Mouse (Mus musculus) limb, embryonic 14.5 days (tissue): ENCODE data around the gene Ror2. TPM values are rescaled to one million over a fixed set of nuclear protein-coding genes. Genes with fewer than 3 reads are reported as not detected.

Experiments used
- ATAC-seq: fragments of 200-750 bp; cut with Nextera tagmentation; 2 replicates; pipeline ENCODE4 v1.8.0; 2017; ENCODE audit warnings: low read depth, moderate number of reproducible peaks, moderate TSS enrichment; ENCODE audit not compliant: low FRiP score
- DNase-seq: peaks from one replicate; pipeline ENCODE4 v3.0.0-alpha.2; 2015; ENCODE audit warnings: low spot score
- H3K27ac ChIP-seq: fragments of 300-500 bp; sonication (generic); replicated peaks from 2 replicates; pipeline ENCODE4 v1.5.1; 2014; ENCODE audit warnings: low read depth, mild to moderate bottlenecking, low read length, moderate library complexity, mixed read lengths
- H3K27me3 ChIP-seq: fragments of 300-500 bp; sonication (generic); 2 replicates; pipeline ENCODE4 v1.6.1; 2014; ENCODE audit warnings: low read length, mixed read lengths; ENCODE audit not compliant: control insufficient read depth, insufficient read depth
- H3K36me3 ChIP-seq: fragments of 300-500 bp; sonication (generic); 2 replicates; pipeline ENCODE4 v1.6.1; 2014; ENCODE audit warnings: mild to moderate bottlenecking, low read length, moderate library complexity, mixed read lengths; ENCODE audit not compliant: control insufficient read depth, insufficient read depth
- H3K4me1 ChIP-seq: fragments of 300-500 bp; sonication (generic); 2 replicates; pipeline ENCODE4 v1.6.1; 2014; ENCODE audit warnings: antibody characterized with exemption, low read length, mixed read lengths; ENCODE audit not compliant: control insufficient read depth, insufficient read depth
- H3K4me2 ChIP-seq: fragments of 300-500 bp; sonication (generic); replicated peaks from 2 replicates; pipeline ENCODE4 v1.6.1; 2014; ENCODE audit warnings: low read depth, mild to moderate bottlenecking, low read length, moderate library complexity; ENCODE audit not compliant: severe bottlenecking
- H3K4me3 ChIP-seq: fragments of 300-500 bp; sonication (generic); replicated peaks from 2 replicates; pipeline ENCODE4 v1.5.1; 2014; ENCODE audit warnings: low read length
- H3K9ac ChIP-seq: fragments of 300-500 bp; sonication (generic); 2 replicates; pipeline ENCODE4 v1.6.1; 2014; ENCODE audit warnings: mild to moderate bottlenecking, low read depth, low read length, moderate library complexity; ENCODE audit not compliant: severe bottlenecking
- H3K9me3 ChIP-seq: fragments of 300-500 bp; sonication (generic); 2 replicates; pipeline ENCODE4 v1.6.1; 2016; ENCODE audit warnings: low read length; ENCODE audit not compliant: control insufficient read depth
- POLR2A ChIP-seq: fragments of 200-500 bp; IDR thresholded peaks from 2 replicates; pipeline ENCODE4 v1.8.0; 2012; ENCODE audit warnings: inconsistent platforms, mild to moderate bottlenecking, moderate library complexity, borderline replicate concordance; ENCODE audit not compliant: insufficient read depth, insufficient read length; ENCODE audit errors: extremely low read depth
- WGBS: fragments of 180-500 bp; shearing (Covaris S2); extraction: QIAGEN DNeasy Blood & Tissue Kit; methylation state at CpG from one replicate; pipeline ENCODE4 v1.1.7; 2014; 5-methylcytosine and 5-hydroxymethylcytosine counted together
- polyA plus RNA-seq, 2 experiments: library from polyadenylated mRNA; depleted of rRNA in 1 of 2; stranded (reverse) in 1 of 2; unstranded in 1 of 2; fragments of >200 nt; fragmentation: Nextera tagmentation in 1 of 2; extraction: Ambion mirVana in 1 of 2; gene quantifications; 2 replicates each; pipeline versions ENCODE4 v1.2.1 to v1.2.3; 2012 to 2014

The Ror2 gene
- polyA plus RNA-seq, 2 experiments: 19.0 to 33.0 TPM

DNA sequence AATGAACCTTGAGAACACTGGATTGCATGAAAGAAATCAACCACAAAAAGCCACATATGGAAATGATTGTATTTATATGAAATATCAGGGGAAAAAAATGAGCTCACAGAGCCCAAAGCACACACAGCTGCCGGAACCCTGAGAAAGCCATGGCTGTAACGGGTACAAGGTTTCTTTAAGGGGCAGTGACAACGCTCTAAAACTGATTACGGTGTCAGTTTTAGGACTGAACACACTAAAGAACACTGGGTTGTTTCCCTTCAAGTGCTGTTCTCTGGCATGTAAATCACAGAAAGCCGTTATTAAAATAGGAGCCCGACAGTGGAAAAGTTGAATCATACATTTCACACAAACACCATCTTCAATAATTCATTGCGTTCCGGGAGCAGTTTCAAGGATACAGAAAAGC, 19.4 kb downstream of the Ror2 start:
- DNase-seq: peak; percentile 78
- Histone ChIP-seq H3K9me3 (no peaks in the 10 kb centered on the region), H3K4me3 (no peak overlapping the region; the same call in 1 of the 2 replicates), H3K27me3 (no peaks in the 10 kb centered on the region), H3K4me2 (peak overlapping the region; percentile 18), H3K36me3 (no peaks in the 10 kb centered on the region), H3K4me1 (peaks cover 51% of the 10 kb centered on the region), H3K27ac (peak overlapping the region; percentile 65), H3K9ac (no peak overlapping the region)
- WGBS: 23% methylated on average over 8 of the region's 8 CpGs
- ATAC-seq: peak; percentile 58; the same call in 1 of the 2 replicates
- no peak for TF ChIP-seq POLR2A

DNA sequence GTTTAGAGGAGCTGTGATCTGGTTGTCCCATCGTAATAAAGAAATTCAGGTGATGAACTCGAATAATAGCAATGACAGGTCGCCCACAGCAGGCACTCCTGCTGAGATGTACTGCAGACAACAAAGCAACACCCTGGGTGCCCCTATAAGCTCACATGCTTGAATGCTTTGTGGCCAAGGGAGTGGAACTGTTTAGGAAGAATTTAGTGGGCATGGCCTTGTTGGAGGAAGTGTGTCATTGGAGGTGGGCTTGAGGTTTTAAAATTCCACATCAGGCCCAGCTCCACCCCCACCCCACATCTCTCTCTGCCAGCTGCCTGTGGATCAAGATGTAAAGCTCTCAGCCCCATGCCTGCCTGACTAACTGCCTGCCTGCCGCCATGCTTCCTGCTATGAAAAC, 21.0 kb downstream of the Ror2 start:
- H3K4me1 ChIP-seq: peaks cover 59% of the 10 kb centered on the region
- WGBS: 88% methylated on average over 4 of the region's 4 CpGs
- H3K36me3 ChIP-seq: no peaks in the 10 kb centered on the region
- ATAC-seq: no peak
- H3K4me2 ChIP-seq: no peak overlapping the region
- DNase-seq: no peak
- no peak overlapping the region for H3K9ac ChIP-seq
- no peak overlapping the region for H3K27ac ChIP-seq
- no peaks in the 10 kb centered on the region for H3K27me3 ChIP-seq
- no peak for TF ChIP-seq POLR2A
- H3K9me3 ChIP-seq: no peaks in the 10 kb centered on the region
- H3K4me3 ChIP-seq: no peak overlapping the region

DNA sequence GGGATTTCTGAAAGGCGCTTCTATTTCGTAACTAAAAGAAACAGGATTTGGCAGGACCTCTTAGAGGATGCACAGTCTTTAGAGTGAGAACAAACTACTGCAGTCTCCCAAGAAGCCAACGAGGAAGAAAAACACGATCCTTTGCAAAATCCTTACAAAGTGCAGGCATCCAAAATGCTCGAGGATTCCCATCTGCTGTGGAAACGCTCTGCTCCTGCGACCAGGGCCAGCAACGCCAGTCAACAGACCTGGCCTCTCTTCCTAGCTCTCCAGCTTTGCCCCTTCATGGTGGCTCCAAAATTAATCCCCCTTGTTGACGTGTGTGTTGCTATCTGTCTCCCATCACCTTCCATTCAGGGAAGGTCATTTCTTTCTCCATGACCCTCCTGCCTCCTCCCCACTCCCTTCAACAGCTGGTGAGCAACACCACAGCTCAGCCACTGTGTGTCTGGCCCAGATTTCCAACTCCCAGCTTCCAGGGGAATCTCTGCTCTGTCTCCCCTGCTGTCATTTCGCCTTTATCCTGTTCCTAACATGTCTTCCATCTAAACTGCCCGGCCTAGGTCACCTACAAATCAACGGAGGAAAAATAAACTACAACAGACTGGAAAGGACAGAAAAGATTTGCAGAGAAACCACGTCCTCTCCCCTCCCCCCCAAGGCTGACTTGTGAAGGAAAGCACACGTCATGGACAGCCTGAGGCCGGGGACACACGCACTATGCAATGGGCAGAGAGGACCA, 23.2 kb downstream of the Ror2 start:
- no peak overlapping the region for H3K4me3 ChIP-seq
- H3K27me3 ChIP-seq: no peaks in the 10 kb centered on the region
- no peak for TF ChIP-seq POLR2A
- no peaks in the 10 kb centered on the region for H3K9me3 ChIP-seq
- DNase-seq (no peak), ATAC-seq (no peak)
- H3K27ac ChIP-seq: no peak overlapping the region
- H3K36me3 ChIP-seq: no peaks in the 10 kb centered on the region
- no peak overlapping the region for H3K4me2 ChIP-seq
- 62% methylated on average over 16 of the region's 16 CpGs for WGBS
- H3K4me1 ChIP-seq: peaks cover 66% of the 10 kb centered on the region
- H3K9ac ChIP-seq: no peak overlapping the region

DNA sequence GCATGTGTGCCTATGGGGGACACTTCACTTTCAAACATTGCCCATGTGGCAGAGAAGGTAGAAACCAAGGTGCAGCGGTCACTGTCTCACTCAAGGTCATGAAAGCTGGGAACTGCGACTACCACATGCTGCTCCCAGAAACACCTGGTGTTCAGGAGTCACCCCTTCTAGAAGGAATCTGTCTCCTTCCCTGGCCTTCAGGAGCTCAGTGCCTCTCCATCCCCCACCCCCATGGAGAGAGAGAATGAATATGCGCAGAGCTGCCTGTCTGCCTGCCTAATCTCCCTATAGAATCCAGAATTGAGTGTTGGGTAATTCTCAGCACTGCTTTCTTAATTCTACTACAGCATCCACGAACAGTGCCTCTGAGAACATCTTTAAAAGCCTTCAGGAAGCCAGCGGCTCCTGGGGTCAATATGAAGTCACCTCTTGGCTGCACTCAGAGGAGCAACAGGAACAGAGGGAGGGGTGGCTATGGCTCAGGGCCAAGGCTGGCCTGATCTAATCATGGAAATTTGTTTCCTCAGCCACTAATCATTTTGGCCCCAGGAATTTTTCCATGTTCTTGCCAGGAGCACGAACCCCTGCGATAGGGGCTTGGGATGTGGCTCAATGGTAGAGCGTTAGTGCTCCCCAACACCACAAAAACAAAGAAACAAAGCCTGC, 24.7 kb downstream of the Ror2 start:
- whole genome bisulfite sequencing: 50% methylated on average over 8 of the region's 8 CpGs
- DNase-seq: peak; percentile 78

DNA sequence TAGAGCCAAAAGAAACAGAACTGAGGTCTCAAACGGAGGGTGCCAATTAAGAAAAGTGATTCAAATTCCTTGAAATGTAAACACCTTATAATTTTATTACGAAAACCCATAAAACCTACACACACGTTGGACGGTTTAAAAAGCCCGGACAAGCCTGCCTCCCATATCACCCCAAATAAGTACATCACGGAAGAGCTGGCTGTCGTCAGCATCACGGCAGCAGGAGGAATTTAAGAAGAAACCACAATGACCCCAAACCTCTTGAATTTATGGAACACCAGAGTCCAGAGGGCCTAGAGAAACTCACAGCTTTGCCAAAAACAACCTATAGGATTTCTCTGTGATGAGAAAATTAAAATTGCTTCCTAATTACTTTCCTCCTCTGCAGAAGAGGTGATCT, 27.0 kb downstream of the Ror2 start:
- Histone ChIP-seq H3K36me3 (no peaks in the 10 kb centered on the region), H3K4me3 (no peak overlapping the region), H3K9ac (no peak overlapping the region), H3K4me1 (peaks cover 60% of the 10 kb centered on the region), H3K4me2 (no peak overlapping the region), H3K9me3 (no peaks in the 10 kb centered on the region), H3K27me3 (no peaks in the 10 kb centered on the region), H3K27ac (no peak overlapping the region)
- no peak for TF ChIP-seq POLR2A
- ATAC-seq (peak; percentile 77), DNase-seq (peak; percentile 40)
- 22% methylated on average over 8 of the region's 8 CpGs for WGBS

More for the DNA sequence above, 24.7 kb downstream of the Ror2 start:
- no peak overlapping the region for H3K27ac ChIP-seq
- no peak overlapping the region for H3K4me2 ChIP-seq
- peaks cover 60% of the 10 kb centered on the region for H3K4me1 ChIP-seq
- H3K9ac ChIP-seq: no peak overlapping the region
- H3K36me3 ChIP-seq: no peaks in the 10 kb centered on the region
- no peak overlapping the region for H3K4me3 ChIP-seq
- ATAC-seq: no peak
- TF ChIP-seq POLR2A: no peak
- no peaks in the 10 kb centered on the region for H3K9me3 ChIP-seq
- H3K27me3 ChIP-seq: no peaks in the 10 kb centered on the region
